Mouse (Mus musculus) lung, adult 2 months (tissue): ENCODE measurements around the gene Epdr1.

Experiments
- CTCF ChIP-seq: fragments of 200-500 bp; IDR thresholded peaks from 2 replicates; pipeline ENCODE4 v1.5.1; 2011; ENCODE audit warnings: mild to moderate bottlenecking, low read length, control low read depth; ENCODE audit not compliant: insufficient read depth
- POLR2A ChIP-seq: fragments of 200-500 bp; IDR thresholded peaks from 2 replicates; pipeline ENCODE4 v1.6.1; 2011; ENCODE audit warnings: low read depth, mild to moderate bottlenecking, control low read depth, low read length, borderline replicate concordance; ENCODE audit errors: extremely low read depth

DNA sequence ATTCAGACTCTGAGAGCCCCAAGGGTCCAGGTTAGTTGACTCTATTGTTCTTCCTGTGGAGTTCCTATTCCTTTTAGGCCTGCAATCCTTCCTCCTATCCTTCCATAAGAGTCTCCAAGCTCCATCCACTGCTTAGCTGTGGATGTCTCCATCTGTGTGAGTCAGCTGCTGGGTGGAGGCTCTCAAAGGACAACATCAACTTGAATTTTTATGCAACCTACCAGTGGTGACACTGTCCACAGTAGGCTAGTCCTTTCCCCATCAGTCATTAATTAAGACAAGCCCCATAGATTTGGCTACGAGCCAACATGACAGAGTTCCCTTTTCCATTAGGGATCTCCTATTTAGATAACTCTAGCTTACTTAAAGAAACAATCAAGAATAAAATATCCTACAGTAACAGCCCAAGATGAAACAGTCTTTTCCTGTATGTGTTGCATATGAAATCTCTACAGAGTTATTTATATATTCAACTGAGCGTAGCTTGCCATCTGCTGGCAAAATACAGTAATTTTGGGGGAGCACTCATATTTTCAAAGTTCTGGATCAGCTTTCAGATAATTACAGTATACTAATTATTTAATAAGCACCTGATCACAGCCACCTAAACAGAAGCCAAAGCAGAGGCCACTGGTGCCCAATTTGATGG, 20.6 kb upstream of the Epdr1 start:
- TF ChIP-seq POLR2A (no peak), CTCF (no peak)
